Mouse (Mus musculus) lung, postnatal 25 days (tissue): ENCODE data around the gene Il5ra.

Experiments used
- DNase-seq: peaks from one replicate; pipeline ENCODE4 v3.0.0; 2022; ENCODE audit warnings: low spot score

Gene Il5ra

DNA sequence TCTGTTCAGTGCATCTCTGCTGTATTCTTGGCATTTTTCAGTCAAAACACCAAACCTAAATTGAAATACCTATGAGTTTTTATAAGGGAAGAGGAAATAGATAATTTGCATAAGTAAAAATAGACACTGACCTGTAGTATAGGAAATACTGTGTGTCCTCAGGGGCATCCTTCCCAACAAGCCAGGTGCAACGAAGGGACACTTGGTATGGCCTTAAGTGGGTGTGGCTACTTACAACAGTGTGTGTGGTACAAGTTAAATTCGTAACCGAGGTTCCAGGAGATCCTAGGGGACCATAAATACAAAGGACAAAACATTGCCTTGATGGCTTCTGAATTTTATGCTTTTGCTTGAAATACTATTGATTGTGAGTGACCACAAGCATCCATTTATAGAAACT, 10.6 kb downstream of the Il5ra start:
- no peak for DNase-seq

DNA sequence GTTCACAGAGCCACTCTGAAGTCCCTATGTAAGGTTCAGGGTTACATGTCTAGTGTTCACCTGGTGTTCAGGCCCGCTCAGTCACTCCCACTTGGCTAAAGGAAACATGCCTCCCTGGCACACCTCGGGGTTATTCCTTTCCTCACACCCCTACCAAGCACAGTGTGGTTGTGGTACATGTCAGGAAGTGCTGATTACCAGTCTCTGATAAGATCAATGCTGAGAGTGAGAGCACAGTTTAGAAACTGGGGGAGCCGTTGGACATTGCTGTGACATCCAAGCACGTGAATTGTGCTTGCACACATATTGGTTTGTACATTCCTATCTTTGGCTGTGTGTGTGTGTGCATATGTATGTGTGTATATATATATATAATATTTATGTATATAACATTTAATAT, 16.3 kb downstream of the Il5ra start:
- no peak for DNase-seq

DNA sequence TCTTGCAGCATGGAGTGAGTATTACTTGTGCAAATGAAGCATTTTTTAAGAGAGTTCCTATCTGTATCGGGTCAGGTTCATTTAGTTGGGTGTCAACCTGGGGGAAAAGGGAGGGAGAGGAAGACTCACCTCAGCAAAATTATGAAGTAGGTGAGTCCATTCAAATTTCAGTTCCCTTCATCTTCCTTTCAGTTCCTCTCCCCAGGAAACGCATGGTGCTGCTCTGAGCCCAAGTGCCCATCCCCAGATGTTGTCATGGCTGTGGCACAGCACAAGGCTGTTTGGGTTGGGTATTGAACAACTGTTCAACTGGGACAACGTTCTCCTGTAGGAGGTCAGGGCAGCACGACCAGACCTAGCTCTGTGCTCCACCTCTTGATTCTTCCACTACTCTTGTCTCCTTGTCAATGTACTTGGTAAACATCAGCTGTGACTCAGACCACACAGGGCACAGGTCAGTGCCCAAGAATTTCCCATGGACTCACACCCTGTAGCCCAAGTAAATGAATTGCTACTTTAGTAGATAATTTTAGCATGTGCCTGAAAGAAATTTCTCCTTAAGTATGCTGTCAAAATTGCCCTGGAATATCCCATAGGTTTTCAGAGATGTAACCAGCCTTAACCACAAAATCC, 19.0 kb downstream of the Il5ra start:
- no peak for DNase-seq

DNA sequence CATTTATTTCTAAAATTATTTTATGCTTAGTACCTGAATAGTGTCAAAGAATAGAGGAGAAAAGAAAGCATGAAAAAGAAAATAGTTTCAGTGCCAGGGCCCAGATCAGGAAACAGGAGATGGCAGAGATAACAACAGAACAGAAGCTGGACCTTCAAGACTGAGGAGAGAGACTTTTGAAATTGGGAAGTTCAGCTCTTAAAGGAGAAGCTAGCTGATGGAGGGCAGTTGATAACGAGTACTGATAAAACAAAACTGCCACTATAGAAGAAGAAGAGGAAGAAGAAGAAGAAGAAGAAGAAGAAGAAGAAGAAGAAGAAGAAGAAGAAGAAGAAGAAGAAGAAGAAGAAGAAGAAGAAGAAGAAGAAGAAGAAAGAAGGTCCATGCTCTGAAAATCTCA, 21.1 kb downstream of the Il5ra start:
- DNase-seq = no peak

DNA sequence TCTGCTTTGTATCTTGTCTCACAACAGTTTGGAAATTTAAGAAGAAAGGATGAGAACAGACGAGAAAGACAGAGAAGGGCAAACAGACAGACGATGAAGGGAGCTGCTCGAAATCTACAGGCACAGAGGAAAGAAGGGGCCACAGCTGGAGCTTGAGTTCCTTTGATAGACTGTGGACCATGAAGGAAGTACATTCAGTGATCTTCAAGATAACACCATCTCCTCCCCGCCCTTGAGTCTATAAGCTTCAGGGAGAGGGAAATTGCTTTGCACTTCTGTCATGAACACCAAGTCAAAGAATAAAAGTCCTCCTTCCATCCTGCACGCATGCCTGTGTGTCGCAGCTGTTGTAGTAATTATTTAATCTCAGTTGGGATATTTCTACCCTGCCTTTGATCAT, 22.8 kb downstream of the Il5ra start:
- no peak for DNase-seq

DNA sequence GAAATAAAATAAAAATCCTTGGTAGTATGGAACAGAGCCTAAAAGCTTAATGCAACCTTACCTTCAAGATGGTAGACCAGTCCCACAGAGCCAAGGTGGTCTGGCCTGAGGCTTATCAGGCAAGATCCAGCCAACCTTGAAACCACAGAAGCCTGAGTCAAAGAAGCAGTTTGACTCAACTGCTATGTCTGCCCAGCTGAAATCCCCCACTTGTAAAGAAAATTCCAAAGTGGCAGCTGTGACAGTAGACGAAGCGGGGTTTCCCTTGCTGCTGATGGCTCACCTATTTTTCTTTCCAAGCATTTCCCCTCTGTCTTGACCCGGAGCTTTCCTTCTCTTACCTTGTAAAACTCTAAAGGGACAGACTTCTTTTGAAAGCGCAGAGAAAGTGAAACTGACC, 23.2 kb downstream of the Il5ra start:
- DNase-seq = no peak

DNA sequence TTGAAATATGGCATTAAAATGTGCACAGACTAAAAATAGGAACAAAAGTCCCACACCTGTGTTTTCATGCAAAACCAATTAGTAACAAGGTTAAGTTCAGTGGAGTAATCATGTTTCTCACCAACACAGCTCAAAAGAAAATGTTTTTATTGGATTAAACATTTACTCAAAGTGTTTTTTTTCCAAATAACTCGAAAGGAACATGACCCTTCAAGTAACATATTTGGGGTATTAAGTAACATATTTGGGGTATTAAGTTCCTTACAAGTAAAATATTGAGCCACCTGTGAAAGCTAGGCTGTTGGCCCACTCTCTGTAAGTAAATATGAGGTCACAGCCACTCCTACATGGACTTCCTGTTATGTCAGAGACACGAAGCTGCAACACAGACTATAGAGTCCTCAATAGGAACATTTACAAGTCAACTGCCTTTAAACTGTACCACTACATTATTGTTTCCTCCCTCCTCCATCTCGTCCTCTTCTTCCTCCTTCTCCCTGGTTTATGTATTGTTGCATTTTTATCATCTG, 43.3 kb downstream of the Il5ra start:
- DNase-seq = no peak

DNA sequence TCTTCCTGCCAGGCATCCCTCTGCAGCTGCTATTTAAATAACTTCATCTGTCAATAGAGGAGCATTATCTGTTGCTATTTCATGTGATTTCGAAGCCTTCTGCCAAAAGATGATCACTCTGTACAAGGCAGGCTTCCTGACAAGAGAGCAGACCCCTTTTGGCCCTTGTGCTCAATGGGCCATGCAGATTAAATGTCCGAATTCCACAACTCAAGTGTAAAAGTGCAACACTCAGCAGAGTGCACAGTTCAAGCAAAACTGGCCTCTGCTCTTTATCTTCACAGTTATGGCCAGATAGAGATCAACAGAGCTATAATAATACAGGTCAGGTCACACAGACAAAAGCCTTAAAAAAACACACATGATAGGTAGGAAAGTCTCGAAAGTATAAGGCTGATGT, 46.9 kb downstream of the Il5ra start:
- DNase-seq = no peak

DNA sequence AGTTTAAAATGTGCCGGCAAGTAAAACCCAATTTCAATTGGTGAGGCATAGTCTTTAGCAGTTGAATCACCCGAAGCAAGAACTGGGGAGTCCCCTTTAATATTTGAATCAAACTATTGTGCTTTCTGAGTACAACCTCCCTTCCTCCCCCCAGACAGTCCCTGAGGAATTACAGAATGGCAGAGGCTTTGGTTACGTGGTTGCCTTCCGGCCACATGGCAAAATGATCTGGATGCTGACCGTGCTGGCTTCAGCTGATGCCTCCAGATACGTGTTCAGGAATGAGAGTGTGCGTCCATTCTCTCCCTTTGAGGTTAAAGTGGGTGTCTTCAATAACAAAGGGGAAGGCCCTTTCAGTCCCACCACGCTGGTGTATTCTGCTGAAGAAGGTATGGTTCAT, 73.3 kb downstream of the Il5ra start:
- no peak for DNase-seq

DNA sequence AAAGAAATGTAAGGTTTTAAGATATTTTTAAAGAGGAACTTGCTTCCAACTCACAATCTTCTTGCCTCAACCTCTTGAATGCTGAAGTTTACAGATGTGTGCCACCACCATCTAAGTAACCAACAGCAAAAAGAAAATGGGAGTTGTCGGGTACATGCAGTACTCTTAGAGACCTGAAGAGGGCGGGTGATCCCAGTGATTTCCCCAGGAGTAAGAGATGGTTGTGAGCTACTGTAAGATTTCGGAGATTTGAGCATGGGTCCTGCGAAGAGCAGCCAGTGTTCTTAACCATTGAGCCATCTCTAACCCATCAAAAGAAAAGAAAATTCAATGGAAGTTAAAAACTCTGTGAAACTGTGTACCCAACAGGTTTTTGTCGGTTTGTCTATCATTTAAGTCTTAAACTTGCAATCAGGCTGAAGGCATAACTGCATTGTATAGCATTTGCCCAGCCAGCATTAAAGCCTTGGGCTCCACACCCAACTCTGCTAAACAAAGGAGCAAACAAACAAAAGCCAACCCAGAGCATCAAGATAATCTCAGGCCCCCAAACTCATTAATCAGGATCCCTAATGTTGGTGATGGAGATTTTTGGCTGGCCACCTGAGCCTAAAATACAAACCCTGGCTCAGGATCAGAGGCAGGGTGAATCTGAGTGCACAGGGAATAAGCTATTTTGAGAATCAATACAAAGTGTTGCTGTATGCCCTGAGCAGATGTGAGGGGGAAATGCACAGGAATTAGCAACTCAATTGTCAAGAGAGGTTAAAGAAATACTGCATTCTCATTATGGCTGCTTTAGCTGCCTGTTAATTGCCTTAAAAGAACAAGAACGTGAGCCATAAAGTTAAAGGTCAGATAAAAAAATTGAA, 84.8 kb downstream of the Il5ra start:
- DNase-seq = peak; percentile 19
